Mouse (Mus musculus): Measurements from ENCODE around the gene Mgat1. TPM values are rescaled to one million over a fixed set of nuclear protein-coding genes. Genes with fewer than 3 reads are reported as not detected.
"Not testable (repeated sequence)": the region's sequence is repeated elsewhere in the genome, so short reads cannot be mapped to it uniquely, and the experiment has no call there.

Gene Mgat1
- polyA plus RNA-seq (2015; fragmentation: Nextera tagmentation; extraction: Ambion mirVana), result 34.5 and 38.2 TPM in 2 replicates

- Histone ChIP-seq H3K27me3 (replicated peaks; ENCODE audit: control insufficient read depth, insufficient read depth, low read length) (no peaks in the 10 kb centered on the region), H3K4me3 (ENCODE audit: low read length) (peak within 1 kb of the TSS; percentile 82), H3K4me1 (ENCODE audit: control insufficient read depth, insufficient read depth, low read depth, low read length) (peaks cover 32% of the 10 kb centered on the region), H3K9me3 (ENCODE audit: control insufficient read depth, low read length) (no peaks in the 10 kb centered on the region), H3K36me3 (ENCODE audit: control insufficient read depth, insufficient read depth, low read length) (no peaks in the 10 kb centered on the region), H3K27ac (ENCODE audit: low read depth, low read length) (peak within 1 kb of the TSS; percentile 93), H3K4me2 (ENCODE audit: low read length) (peak within 1 kb of the TSS; percentile 79), H3K9ac (ENCODE audit: low read depth, low read length) (peak within 1 kb of the TSS; percentile 90)
- under 1% methylated on average over 60 of the region's 60 CpGs for WGBS
- peak; percentile 98 for ATAC-seq
These were observed at the start of gene Mgat1 for GRCm38 (mm10) chr11:49243727-49244594. Gene Mgat1 (plus strand): TSS chr11:49244191.

GRCm38 (mm10) chr11:49194771-49195170 lies 49.2 kb upstream of the Mgat1 start:
- not testable (repeated sequence) for ATAC-seq; H3K36me3 ChIP-seq (ENCODE audit: control insufficient read depth, insufficient read depth, low read length); H3K27me3 ChIP-seq (replicated peaks; ENCODE audit: control insufficient read depth, insufficient read depth, low read length); H3K27ac ChIP-seq (ENCODE audit: low read depth, low read length); H3K4me3 ChIP-seq (ENCODE audit: low read length); H3K4me1 ChIP-seq (ENCODE audit: control insufficient read depth, insufficient read depth, low read depth, low read length); H3K9me3 ChIP-seq (ENCODE audit: control insufficient read depth, low read length); H3K4me2 ChIP-seq (ENCODE audit: low read length); H3K9ac ChIP-seq (ENCODE audit: low read depth, low read length)
- 93% methylated on average over 8 of the region's 9 CpGs for WGBS

GRCm38 (mm10) chr11:49195819-49196322 lies 48.1 kb upstream of the Mgat1 start:
- H3K27ac ChIP-seq (ENCODE audit: low read depth, low read length), result no peak overlapping the region
- no peak for ATAC-seq
- 90% methylated on average over 7 of the region's 7 CpGs for WGBS

GRCm38 (mm10) chr11:49200666-49201065 lies 43.3 kb upstream of the Mgat1 start:
- no peaks in the 10 kb centered on the region for H3K27me3 ChIP-seq (replicated peaks; ENCODE audit: control insufficient read depth, insufficient read depth, low read length)
- H3K4me2 ChIP-seq (ENCODE audit: low read length), result no peak overlapping the region
- no peak overlapping the region for H3K27ac ChIP-seq (ENCODE audit: low read depth, low read length)
- no peaks in the 10 kb centered on the region for H3K36me3 ChIP-seq (ENCODE audit: control insufficient read depth, insufficient read depth, low read length)
- H3K9me3 ChIP-seq (ENCODE audit: control insufficient read depth, low read length), result no peaks in the 10 kb centered on the region
- no peak overlapping the region for H3K4me3 ChIP-seq (ENCODE audit: low read length)
- ATAC-seq, result no peak
- peaks cover 13% of the 10 kb centered on the region for H3K4me1 ChIP-seq (ENCODE audit: control insufficient read depth, insufficient read depth, low read depth, low read length)
- H3K9ac ChIP-seq (ENCODE audit: low read depth, low read length), result no peak overlapping the region

More at GRCm38 (mm10) chr11:49195819-49196322, 48.1 kb upstream of the Mgat1 start:
- H3K4me3 ChIP-seq (ENCODE audit: low read length), result no peak overlapping the region
- H3K36me3 ChIP-seq (ENCODE audit: control insufficient read depth, insufficient read depth, low read length), result no peaks in the 10 kb centered on the region
- no peaks in the 10 kb centered on the region for H3K27me3 ChIP-seq (replicated peaks; ENCODE audit: control insufficient read depth, insufficient read depth, low read length)
- H3K9ac ChIP-seq (ENCODE audit: low read depth, low read length), result no peak overlapping the region
- H3K9me3 ChIP-seq (ENCODE audit: control insufficient read depth, low read length), result no peaks in the 10 kb centered on the region
- no peaks in the 10 kb centered on the region for H3K4me1 ChIP-seq (ENCODE audit: control insufficient read depth, insufficient read depth, low read depth, low read length)
- H3K4me2 ChIP-seq (ENCODE audit: low read length), result no peak overlapping the region

- no peak overlapping the region for H3K4me2 ChIP-seq (ENCODE audit: low read length)
- no peak for ATAC-seq
- no peak overlapping the region for H3K4me3 ChIP-seq (ENCODE audit: low read length)
- no peak overlapping the region for H3K9ac ChIP-seq (ENCODE audit: low read depth, low read length)
- no peaks in the 10 kb centered on the region for H3K27me3 ChIP-seq (replicated peaks; ENCODE audit: control insufficient read depth, insufficient read depth, low read length)
- H3K9me3 ChIP-seq (ENCODE audit: control insufficient read depth, low read length), result no peaks in the 10 kb centered on the region
- H3K4me1 ChIP-seq (ENCODE audit: control insufficient read depth, insufficient read depth, low read depth, low read length), result peaks cover 13% of the 10 kb centered on the region
- no peak overlapping the region for H3K27ac ChIP-seq (ENCODE audit: low read depth, low read length)
- H3K36me3 ChIP-seq (ENCODE audit: control insufficient read depth, insufficient read depth, low read length), result no peaks in the 10 kb centered on the region
These were observed 42.8 kb upstream of the Mgat1 start for GRCm38 (mm10) chr11:49201142-49201541.

GRCm38 (mm10) chr11:49202071-49202470 lies 41.9 kb upstream of the Mgat1 start:
- 68% methylated on average over 2 of the region's 2 CpGs for WGBS
- Histone ChIP-seq H3K4me3 (ENCODE audit: low read length) (peak overlapping the region; percentile 80; the same call in 1 of the 2 replicates), H3K27me3 (replicated peaks; ENCODE audit: control insufficient read depth, insufficient read depth, low read length) (no peaks in the 10 kb centered on the region), H3K9ac (ENCODE audit: low read depth, low read length) (peak overlapping the region; percentile 25; the same call in 1 of the 2 replicates), H3K27ac (ENCODE audit: low read depth, low read length) (no peak overlapping the region), H3K9me3 (ENCODE audit: control insufficient read depth, low read length) (no peaks in the 10 kb centered on the region), H3K4me2 (ENCODE audit: low read length) (peak overlapping the region; percentile 80), H3K36me3 (ENCODE audit: control insufficient read depth, insufficient read depth, low read length) (no peaks in the 10 kb centered on the region), H3K4me1 (ENCODE audit: control insufficient read depth, insufficient read depth, low read depth, low read length) (peaks cover 13% of the 10 kb centered on the region)
- ATAC-seq, result no peak

- Histone ChIP-seq H3K4me2 (ENCODE audit: low read length) (peak overlapping the region; percentile 80), H3K27ac (ENCODE audit: low read depth, low read length) (peak overlapping the region; percentile 96), H3K36me3 (ENCODE audit: control insufficient read depth, insufficient read depth, low read length) (no peaks in the 10 kb centered on the region), H3K4me1 (ENCODE audit: control insufficient read depth, insufficient read depth, low read depth, low read length) (peaks cover 13% of the 10 kb centered on the region), H3K9ac (ENCODE audit: low read depth, low read length) (peak overlapping the region; percentile 94), H3K4me3 (ENCODE audit: low read length) (peak overlapping the region; percentile 80), H3K27me3 (replicated peaks; ENCODE audit: control insufficient read depth, insufficient read depth, low read length) (no peaks in the 10 kb centered on the region), H3K9me3 (ENCODE audit: control insufficient read depth, low read length) (no peaks in the 10 kb centered on the region)
- WGBS, result 5% methylated on average over 10 of the region's 10 CpGs
- peak; percentile 44 for ATAC-seq
These were observed 41.4 kb upstream of the Mgat1 start for GRCm38 (mm10) chr11:49202523-49203061.

GRCm38 (mm10) chr11:49203129-49203768 lies 40.7 kb upstream of the Mgat1 start, which contains the start of gene Zfp62:
Gene Zfp62 (plus strand): TSS chr11:49203292.
- Histone ChIP-seq H3K27me3 (replicated peaks; ENCODE audit: control insufficient read depth, insufficient read depth, low read length) (no peaks in the 10 kb centered on the region), H3K9ac (ENCODE audit: low read depth, low read length) (peak within 1 kb of the TSS; percentile 94), H3K9me3 (ENCODE audit: control insufficient read depth, low read length) (no peaks in the 10 kb centered on the region), H3K27ac (ENCODE audit: low read depth, low read length) (peak within 1 kb of the TSS; percentile 96), H3K4me2 (ENCODE audit: low read length) (peak within 1 kb of the TSS; percentile 80), H3K4me1 (ENCODE audit: control insufficient read depth, insufficient read depth, low read depth, low read length) (peaks cover 13% of the 10 kb centered on the region), H3K4me3 (ENCODE audit: low read length) (peak within 1 kb of the TSS; percentile 80), H3K36me3 (ENCODE audit: control insufficient read depth, insufficient read depth, low read length) (no peaks in the 10 kb centered on the region)
- WGBS, result under 1% methylated on average over 35 of the region's 47 CpGs
- peak; percentile 97 for ATAC-seq

Measured in hindbrain, embryonic 16.5 days (tissue).